Mouse (Mus musculus): ENCODE results near the gene Taf4.

The Taf4 gene

DNA sequence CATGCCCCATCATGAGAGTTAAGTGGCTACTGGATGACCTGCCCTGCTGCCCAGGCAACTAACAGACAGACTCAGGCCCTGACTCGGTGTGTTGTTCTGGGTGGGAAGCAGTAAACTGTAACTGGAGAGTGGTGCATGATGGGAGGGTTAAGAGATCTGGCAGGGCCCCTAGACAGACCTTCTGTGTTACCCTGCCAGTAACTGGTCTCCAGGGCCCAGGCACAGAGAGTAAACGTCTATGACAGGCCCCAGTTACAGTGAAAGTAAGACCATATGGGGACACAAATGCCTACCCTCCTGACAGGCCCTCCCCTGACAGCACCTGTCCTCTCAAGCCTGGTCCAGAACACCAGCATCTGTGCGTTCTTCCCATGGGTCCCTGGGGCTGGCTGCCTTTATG, 113.8 kb downstream of the Taf4 start:
- DNase-seq (ENCODE audit: low spot score in 2 of 2), result no peak
